Mouse (Mus musculus) limb, embryonic 14.5 days (tissue): ENCODE data around the gene Usf3. TPM values are rescaled to one million over a fixed set of nuclear protein-coding genes. Genes with fewer than 3 reads are reported as not detected.
A peak's percentile ranks its signal among the peaks of the same experiment; 100 is the strongest.

Experiments used
- ATAC-seq: fragments of 200-750 bp; cut with Nextera tagmentation; 2 replicates; pipeline ENCODE4 v1.8.0; 2017; ENCODE audit warnings: low read depth, moderate number of reproducible peaks, moderate TSS enrichment; ENCODE audit not compliant: low FRiP score
- DNase-seq: peaks from one replicate; pipeline ENCODE4 v3.0.0-alpha.2; 2015; ENCODE audit warnings: low spot score
- H3K27ac ChIP-seq: fragments of 300-500 bp; sonication (generic); replicated peaks from 2 replicates; pipeline ENCODE4 v1.5.1; 2014; ENCODE audit warnings: low read depth, mild to moderate bottlenecking, low read length, moderate library complexity, mixed read lengths
- H3K27me3 ChIP-seq: fragments of 300-500 bp; sonication (generic); 2 replicates; pipeline ENCODE4 v1.6.1; 2014; ENCODE audit warnings: low read length, mixed read lengths; ENCODE audit not compliant: control insufficient read depth, insufficient read depth
- H3K36me3 ChIP-seq: fragments of 300-500 bp; sonication (generic); 2 replicates; pipeline ENCODE4 v1.6.1; 2014; ENCODE audit warnings: mild to moderate bottlenecking, low read length, moderate library complexity, mixed read lengths; ENCODE audit not compliant: control insufficient read depth, insufficient read depth
- H3K4me1 ChIP-seq: fragments of 300-500 bp; sonication (generic); 2 replicates; pipeline ENCODE4 v1.6.1; 2014; ENCODE audit warnings: antibody characterized with exemption, low read length, mixed read lengths; ENCODE audit not compliant: control insufficient read depth, insufficient read depth
- H3K4me2 ChIP-seq: fragments of 300-500 bp; sonication (generic); replicated peaks from 2 replicates; pipeline ENCODE4 v1.6.1; 2014; ENCODE audit warnings: low read depth, mild to moderate bottlenecking, low read length, moderate library complexity; ENCODE audit not compliant: severe bottlenecking
- H3K4me3 ChIP-seq: fragments of 300-500 bp; sonication (generic); replicated peaks from 2 replicates; pipeline ENCODE4 v1.5.1; 2014; ENCODE audit warnings: low read length
- H3K9ac ChIP-seq: fragments of 300-500 bp; sonication (generic); 2 replicates; pipeline ENCODE4 v1.6.1; 2014; ENCODE audit warnings: mild to moderate bottlenecking, low read depth, low read length, moderate library complexity; ENCODE audit not compliant: severe bottlenecking
- H3K9me3 ChIP-seq: fragments of 300-500 bp; sonication (generic); 2 replicates; pipeline ENCODE4 v1.6.1; 2016; ENCODE audit warnings: low read length; ENCODE audit not compliant: control insufficient read depth
- POLR2A ChIP-seq: fragments of 200-500 bp; IDR thresholded peaks from 2 replicates; pipeline ENCODE4 v1.8.0; 2012; ENCODE audit warnings: inconsistent platforms, mild to moderate bottlenecking, moderate library complexity, borderline replicate concordance; ENCODE audit not compliant: insufficient read depth, insufficient read length; ENCODE audit errors: extremely low read depth
- WGBS: fragments of 180-500 bp; shearing (Covaris S2); extraction: QIAGEN DNeasy Blood & Tissue Kit; methylation state at CpG from one replicate; pipeline ENCODE4 v1.1.7; 2014; 5-methylcytosine and 5-hydroxymethylcytosine counted together
- polyA plus RNA-seq, 2 experiments: library from polyadenylated mRNA; depleted of rRNA in 1 of 2; stranded (reverse) in 1 of 2; unstranded in 1 of 2; fragments of >200 nt; fragmentation: Nextera tagmentation in 1 of 2; extraction: Ambion mirVana in 1 of 2; gene quantifications; 2 replicates each; pipeline versions ENCODE4 v1.2.1 to v1.2.3; 2012 to 2014

The Usf3 gene
- polyA plus RNA-seq (2012; rRNA removed) (9.2 and 10.3 TPM in 2 replicates), polyA plus RNA-seq (2014; fragmentation: Nextera tagmentation; extraction: Ambion mirVana) (4.7 and 5.1 TPM in 2 replicates)

DNA sequence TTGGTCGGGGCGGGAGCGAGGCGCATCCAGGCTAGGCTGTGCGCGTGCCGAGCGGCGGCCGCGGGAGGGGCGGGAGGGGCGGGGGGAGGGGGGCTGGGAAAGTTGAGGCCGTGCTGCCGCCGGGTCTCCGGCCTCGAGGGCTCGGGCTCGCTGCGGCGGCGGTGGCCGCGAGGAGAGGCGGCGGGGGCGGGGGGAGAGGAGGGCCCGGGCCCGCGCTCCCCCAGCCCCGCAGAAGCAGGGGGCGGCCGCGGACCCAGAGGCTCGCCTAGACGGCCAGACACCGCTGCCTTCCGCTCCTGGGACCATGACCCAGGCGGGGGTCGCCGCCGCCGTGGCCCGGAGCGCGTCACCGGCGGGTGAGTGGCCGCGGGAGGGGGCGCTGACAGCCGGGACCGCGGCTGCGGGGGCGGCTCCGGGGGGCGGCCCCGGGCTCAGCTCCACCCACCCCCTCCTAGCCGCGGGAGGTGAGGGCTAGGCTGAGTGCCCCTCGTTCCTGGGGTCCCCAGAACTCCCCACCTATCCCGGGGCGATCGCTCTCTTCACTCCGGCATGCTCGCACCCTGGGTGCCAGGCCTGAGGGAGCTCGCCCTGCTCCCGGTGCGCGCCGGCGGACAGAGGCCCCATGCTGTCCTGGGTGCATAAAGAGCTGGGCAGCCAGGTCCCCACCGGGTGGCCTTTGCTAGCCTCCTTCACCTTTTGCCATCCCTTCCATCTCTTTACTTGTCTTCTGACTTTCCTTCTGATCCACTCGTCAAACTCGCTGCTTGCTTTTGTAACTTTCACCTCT is at the start of gene Usf3:
Usf3 (plus strand) TSS at position 92 of the 787 bp plus-strand sequence.
- WGBS: 0% methylated on average over 14 of the region's 77 CpGs
- no peak for TF ChIP-seq POLR2A
- Histone ChIP-seq H3K27ac (peak within 1 kb of the TSS; percentile 84), H3K27me3 (no peaks in the 10 kb centered on the region), H3K4me3 (peak within 1 kb of the TSS; percentile 90), H3K4me2 (peak within 1 kb of the TSS; percentile 67), H3K36me3 (no peaks in the 10 kb centered on the region), H3K4me1 (peaks cover 13% of the 10 kb centered on the region), H3K9me3 (no peaks in the 10 kb centered on the region), H3K9ac (peak within 1 kb of the TSS; percentile 96)
- ATAC-seq (peak; percentile 65), DNase-seq (peak; percentile 26)

DNA sequence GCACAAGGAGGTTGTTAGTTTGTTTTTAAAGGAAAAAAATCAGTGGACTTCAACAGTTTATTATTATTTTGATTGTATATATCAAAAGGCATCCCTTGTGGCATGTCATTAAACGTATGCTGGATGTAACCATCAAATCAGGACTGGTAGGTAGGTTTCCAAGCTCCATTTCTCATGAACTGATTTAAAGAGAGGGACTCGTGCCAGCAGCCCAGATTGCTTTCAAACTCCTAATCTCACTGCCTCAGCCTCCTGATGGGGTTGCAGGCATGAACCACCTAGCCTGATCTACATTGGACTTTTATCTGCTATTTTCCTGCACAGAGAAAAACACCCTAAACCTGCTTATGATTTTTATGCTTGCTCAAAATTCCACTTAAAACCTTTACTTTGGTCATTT is 49.3 kb upstream of the Usf3 start:
- no peaks in the 10 kb centered on the region; the same call in none of the 2 replicates for H3K4me1 ChIP-seq
- H3K27ac ChIP-seq: no peak overlapping the region
- H3K36me3 ChIP-seq: no peaks in the 10 kb centered on the region
- no peak for ATAC-seq
- TF ChIP-seq POLR2A: no peak
- H3K27me3 ChIP-seq: no peaks in the 10 kb centered on the region
- no peak overlapping the region for H3K9ac ChIP-seq
- WGBS: 68% methylated on average over 2 of the region's 2 CpGs
- no peak overlapping the region for H3K4me2 ChIP-seq
- H3K9me3 ChIP-seq: no peaks in the 10 kb centered on the region
- no peak for DNase-seq
- no peak overlapping the region for H3K4me3 ChIP-seq

DNA sequence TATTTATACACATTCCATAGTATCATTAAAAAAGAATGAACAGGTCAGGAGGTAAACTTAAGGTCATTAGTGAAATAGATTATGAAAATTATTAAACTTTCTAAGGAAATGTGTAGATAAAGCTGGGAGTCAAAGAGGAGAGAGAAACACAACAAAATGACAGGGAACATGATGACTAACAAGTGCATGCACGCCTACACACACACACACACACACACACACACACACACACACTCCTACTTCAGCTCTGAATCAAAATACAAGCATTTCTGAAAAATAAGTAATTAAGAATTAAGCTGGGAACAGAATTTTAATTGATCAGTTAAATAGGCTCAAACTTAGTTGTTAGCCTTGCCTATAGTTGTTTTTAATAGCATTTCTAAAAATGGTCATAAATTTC is 48.3 kb upstream of the Usf3 start:
- H3K4me3 ChIP-seq: no peak overlapping the region
- no peak overlapping the region for H3K4me2 ChIP-seq
- no peaks in the 10 kb centered on the region for H3K9me3 ChIP-seq
- no peak overlapping the region for H3K27ac ChIP-seq
- no peak overlapping the region for H3K9ac ChIP-seq
- H3K4me1 ChIP-seq: no peaks in the 10 kb centered on the region; the same call in none of the 2 replicates
- no peak for TF ChIP-seq POLR2A
- no peaks in the 10 kb centered on the region for H3K27me3 ChIP-seq
- DNase-seq (no peak), ATAC-seq (no peak)
- WGBS: 88% methylated on average over 1 of the region's 1 CpGs
- H3K36me3 ChIP-seq: no peaks in the 10 kb centered on the region

DNA sequence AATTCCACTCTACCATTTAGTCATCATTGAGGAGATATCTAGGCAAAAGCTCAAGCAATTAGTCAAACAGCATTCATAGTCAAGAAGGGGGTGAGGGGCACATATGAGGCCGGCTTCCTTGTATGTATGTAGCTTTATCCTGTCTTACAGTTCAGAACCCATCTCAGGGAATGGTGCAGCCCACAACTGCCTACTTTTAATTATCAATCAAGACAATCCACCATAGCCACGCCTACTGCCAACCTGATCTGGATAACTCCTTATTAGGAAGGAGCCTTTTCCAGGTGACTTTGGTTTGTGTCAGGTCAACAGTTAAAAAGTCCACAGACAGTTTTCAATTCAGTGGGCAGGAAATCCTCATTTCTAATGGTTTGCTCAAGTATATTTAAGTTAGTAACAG is 47.6 kb upstream of the Usf3 start:
- no peaks in the 10 kb centered on the region for H3K27me3 ChIP-seq
- H3K4me2 ChIP-seq: no peak overlapping the region
- no peak for DNase-seq
- H3K4me3 ChIP-seq: no peak overlapping the region
- H3K27ac ChIP-seq: no peak overlapping the region
- no peaks in the 10 kb centered on the region; the same call in none of the 2 replicates for H3K4me1 ChIP-seq
- H3K9me3 ChIP-seq: no peaks in the 10 kb centered on the region
- no peak for TF ChIP-seq POLR2A
- H3K9ac ChIP-seq: no peak overlapping the region
- H3K36me3 ChIP-seq: no peaks in the 10 kb centered on the region
- ATAC-seq: no peak
- WGBS: 89% methylated on average over 2 of the region's 2 CpGs

DNA sequence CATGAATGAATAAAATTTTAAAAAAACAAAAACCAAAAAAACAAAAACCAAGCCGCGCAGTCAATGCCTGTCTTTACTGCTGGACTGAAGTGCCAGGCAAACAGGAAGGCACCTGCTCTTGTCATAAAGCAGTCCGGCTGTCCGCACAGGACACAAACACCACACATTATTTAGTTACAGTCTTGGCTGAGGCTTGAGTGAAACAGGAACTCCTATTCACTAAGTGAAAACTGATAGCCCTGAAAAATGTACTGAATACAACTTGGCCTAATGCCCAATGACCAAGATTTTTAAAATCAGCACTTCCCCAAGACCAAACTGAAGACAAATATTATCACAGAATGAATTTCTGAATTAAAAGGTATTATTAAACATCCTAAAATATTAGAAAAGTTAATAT is 46.6 kb upstream of the Usf3 start:
- TF ChIP-seq POLR2A: no peak
- Histone ChIP-seq H3K9ac (no peak overlapping the region), H3K27ac (no peak overlapping the region), H3K4me2 (no peak overlapping the region), H3K4me1 (no peaks in the 10 kb centered on the region; the same call in none of the 2 replicates), H3K36me3 (no peaks in the 10 kb centered on the region), H3K4me3 (no peak overlapping the region), H3K27me3 (no peaks in the 10 kb centered on the region), H3K9me3 (no peaks in the 10 kb centered on the region)
- WGBS: 68% methylated on average over 4 of the region's 4 CpGs
- ATAC-seq (peak; percentile 84; the same call in 1 of the 2 replicates), DNase-seq (peak; percentile 54)
